Mouse (Mus musculus): ENCODE measurements around the gene Mmrn2. TPM values are rescaled to one million over a fixed set of nuclear protein-coding genes. Genes with fewer than 3 reads are reported as not detected.
"Not testable (repeated sequence)": the region's sequence is repeated elsewhere in the genome, so short reads cannot be mapped to it uniquely, and the experiment has no call there.

The Mmrn2 gene
- total RNA-seq, 4 experiments from 2014 or later, result 4.8 to 6.0 (median 5.0) TPM

GRCm38 (mm10) chr14:34362135-34362534 lies 13.1 kb upstream of the Mmrn2 start:
- no peak for DNase-seq (ENCODE audit: low spot score in 2 of 2)

- peak; percentile 55 to 62 for DNase-seq (ENCODE audit: low spot score in 2 of 2)
Measured at GRCm38 (mm10) chr14:34362726-34363445, 12.4 kb upstream of the Mmrn2 start.

DNA sequence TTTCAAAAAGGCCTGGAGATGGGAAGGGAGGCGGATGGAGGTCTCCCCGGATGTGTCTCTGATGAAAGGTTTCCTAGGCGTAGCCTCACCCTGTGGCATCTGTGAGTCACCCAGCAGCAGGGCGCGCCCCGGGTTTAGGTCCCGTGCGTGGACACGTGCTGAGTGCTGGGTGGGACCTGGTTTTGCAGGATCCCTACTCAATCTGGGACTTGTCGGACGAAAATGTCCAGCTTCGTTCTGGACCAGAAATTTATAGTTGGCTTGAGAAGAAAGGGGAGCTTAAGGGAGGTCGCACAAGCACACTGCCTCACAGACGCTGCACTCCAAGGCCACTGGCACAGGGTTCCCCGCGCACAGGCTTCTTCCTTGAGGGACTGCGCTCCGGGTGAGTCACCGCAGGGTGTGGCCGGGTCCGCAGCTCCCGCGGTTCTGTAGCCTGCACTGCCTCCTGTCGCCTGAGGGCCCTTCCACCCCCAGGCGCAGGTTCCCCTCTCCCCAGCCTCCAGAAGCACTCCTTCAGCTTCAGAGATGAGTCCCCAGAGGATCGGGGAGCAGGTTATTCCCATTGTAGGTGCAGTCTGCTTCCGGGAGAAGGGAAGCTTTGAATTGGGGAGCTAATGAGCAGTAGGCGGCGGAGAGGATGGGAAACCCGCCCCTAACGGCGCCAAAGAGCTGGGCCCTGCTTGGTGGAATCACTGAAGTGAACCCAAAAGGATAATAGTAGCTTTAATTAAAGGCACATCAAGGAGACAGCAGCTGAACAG lies 11.6 kb upstream of the Mmrn2 start:
- DNase-seq (ENCODE audit: low spot score in 2 of 2), result peak in 1 of 2 experiments; percentile 19

DNA sequence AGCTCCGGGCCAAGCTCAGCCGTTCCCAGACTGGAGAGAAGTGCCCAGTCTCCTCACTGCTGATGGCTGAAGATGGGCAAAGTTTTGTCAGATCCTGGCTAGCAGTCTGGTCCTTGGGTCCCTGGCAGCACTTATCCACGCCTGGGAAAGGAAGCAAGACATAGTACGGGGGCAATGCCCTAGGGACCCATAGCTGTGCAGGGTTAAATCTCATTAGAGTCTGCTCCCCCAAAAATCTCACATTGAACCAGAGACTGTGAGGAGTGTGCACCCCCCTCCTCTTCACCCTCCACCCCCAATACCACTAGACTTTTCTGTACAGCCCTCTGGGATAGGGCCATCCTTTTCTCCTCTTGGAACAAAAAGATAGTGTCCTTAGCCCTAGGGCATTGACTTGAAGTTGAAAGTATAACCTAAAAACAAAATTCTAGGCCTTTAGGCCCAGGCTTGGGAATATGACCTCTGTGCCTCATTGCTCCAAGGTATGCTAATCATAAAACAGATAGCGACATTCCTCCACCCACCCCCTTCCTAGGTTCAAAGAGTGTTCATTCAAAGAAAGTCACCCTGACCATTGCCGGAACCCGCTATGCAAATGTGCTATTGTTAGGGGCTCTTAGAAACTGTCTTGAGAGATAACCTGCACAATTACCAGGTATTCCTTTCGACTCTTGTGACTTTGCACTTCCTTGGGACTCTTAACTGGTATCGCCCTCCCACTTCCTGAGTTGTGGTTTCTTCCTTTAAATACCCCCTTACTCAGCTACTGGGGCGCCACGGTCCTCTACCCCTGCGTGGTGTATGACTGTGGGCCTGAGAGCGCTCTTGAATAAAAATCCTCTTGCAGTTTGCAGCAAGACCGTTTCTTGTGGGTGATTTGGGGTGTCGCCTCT lies 10.8 kb upstream of the Mmrn2 start:
- DNase-seq (ENCODE audit: low spot score in 2 of 2), result not testable (repeated sequence)

DNA sequence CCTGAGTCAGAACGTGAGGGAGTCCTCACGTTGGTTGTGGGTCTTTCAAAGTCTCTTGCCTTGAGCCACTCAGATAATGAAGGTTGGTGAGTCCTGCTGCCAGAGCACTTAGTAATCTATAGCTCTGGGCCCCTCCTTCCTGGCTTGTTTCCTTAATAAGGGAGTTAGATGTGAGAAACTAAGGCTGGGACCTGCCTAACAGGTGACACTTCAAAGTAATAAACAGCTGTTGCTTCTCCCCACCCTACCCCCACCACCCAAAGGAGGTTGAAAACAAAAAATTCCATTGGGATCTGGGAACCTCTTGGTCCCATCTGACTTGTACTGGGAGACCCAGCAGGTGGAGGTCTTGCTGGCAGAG lies 10.1 kb upstream of the Mmrn2 start:
- DNase-seq (ENCODE audit: low spot score in 2 of 2), result no peak

DNA sequence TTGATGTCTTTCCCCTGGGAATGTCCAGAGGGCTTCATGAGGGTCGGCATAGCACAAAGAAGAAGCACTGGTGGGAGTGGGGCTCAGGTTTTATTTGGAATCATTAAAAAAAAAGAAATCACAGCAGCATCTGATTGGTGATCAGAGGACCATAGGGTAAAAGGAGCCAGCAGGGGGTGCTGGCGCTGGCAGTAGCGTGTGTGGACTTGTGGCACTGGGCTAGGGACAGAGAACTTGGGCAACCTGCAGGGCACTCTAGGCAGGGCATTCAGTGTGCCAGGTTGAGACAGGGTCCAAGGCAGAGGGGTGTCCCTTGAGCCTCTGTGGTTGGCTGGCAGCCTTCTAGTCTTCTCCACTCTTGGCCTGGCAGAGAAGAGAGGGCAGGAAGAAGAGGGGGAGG lies 5.1 kb upstream of the Mmrn2 start:
- no peak for DNase-seq (ENCODE audit: low spot score in 2 of 2)

DNA sequence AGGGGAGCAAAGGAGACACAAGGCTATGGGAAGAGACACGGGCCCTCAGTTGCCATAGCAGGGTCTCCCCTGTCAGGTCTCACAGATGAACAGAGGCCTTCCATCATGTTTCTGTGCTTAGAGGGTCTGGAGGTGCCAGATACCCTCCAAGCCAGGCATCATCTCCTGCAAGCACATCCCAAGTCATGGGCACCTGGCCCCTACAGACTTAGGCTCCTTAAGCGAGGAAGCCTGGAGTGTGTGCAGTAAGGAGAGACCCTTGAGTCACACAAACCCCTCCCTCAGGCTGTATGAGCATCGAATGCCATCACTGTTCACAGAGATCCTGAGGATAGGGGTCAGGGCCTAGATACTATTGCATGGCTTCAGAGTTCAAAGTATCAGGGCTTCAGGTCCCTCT lies 4.3 kb upstream of the Mmrn2 start:
- DNase-seq (ENCODE audit: low spot score in 2 of 2), result no peak

DNA sequence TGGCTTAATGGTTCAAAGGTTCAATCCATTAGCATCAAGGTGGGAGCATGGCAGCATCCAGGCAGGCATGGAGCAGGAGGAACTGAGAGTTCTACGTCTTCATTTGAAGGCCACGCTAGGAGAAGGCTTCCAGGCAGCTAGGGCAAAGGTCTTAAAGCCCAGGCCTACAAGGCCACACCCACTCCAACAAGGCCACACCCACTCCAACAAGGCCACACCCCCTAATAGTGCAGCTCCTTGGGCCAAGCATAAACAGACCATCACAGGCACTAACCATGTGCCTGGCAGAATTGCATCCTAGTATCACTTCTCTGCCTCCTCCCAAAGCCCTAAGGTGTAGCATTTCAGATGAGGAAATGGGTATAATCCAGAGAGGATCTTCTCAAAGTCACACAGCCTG lies 3.5 kb upstream of the Mmrn2 start:
- no peak for DNase-seq (ENCODE audit: low spot score in 2 of 2)

- DNase-seq (ENCODE audit: low spot score in 2 of 2), result peak in 1 of 2 experiments; percentile 43
Measured at GRCm38 (mm10) chr14:34372646-34373045, 2.6 kb upstream of the Mmrn2 start.

- no peak for DNase-seq (ENCODE audit: low spot score in 2 of 2)
Measured at GRCm38 (mm10) chr14:34373581-34373980, 1.7 kb upstream of the Mmrn2 start.

DNA sequence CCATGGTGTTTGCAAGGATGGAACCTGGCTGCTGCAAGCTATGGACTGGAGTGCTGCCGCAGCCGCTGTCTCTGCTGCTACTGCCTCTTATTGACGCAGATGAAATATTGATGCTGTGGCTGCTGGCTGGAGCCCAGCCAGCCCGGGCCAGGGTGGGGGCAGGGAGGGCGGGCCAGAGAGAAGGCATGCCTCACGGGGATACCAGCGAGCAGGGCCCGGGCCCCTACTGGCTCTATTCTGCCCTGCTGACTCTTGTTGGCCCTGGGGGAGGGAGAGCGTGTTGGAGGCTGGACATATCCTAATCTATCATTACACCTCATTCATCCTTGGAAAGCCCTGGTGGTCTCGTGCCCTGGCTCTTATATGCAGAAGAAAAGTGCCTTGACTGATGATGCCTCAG lies 688 bp upstream of the Mmrn2 start, which contains the start of gene Sncg:
Gene Sncg, minus strand, starts transcription at position 213 of the 400 bp plus-strand sequence.
- no peak for DNase-seq (ENCODE audit: low spot score in 2 of 2)

- DNase-seq (ENCODE audit: low spot score in 2 of 2), result no peak
Measured at GRCm38 (mm10) chr14:34375941-34376340, 676 bp downstream of the Mmrn2 start.

DNA sequence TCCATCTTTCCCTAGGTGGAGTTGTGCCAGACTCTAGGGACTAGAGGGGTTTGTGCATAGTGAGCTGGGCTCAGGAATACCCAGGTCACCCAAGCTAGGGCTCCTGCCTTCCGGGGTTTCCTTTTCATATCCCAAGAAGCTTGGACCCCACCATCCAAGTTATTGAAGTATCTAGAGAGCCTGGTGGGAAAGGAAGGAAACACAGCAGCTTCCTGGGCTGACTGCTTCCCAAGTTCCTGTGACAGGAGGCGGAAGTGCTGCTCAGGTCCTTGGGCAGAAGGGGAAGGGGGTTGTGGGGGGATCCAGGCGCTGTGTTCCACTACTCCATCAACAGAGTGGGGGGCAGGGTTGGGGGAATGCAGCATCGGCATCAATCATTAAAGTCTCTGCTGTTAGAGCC lies 1.9 kb downstream of the Mmrn2 start:
- no peak for DNase-seq (ENCODE audit: low spot score in 2 of 2)

GRCm38 (mm10) chr14:34378560-34379331 lies 3.5 kb downstream of the Mmrn2 start:
- DNase-seq (ENCODE audit: low spot score in 2 of 2), result no peak

DNA sequence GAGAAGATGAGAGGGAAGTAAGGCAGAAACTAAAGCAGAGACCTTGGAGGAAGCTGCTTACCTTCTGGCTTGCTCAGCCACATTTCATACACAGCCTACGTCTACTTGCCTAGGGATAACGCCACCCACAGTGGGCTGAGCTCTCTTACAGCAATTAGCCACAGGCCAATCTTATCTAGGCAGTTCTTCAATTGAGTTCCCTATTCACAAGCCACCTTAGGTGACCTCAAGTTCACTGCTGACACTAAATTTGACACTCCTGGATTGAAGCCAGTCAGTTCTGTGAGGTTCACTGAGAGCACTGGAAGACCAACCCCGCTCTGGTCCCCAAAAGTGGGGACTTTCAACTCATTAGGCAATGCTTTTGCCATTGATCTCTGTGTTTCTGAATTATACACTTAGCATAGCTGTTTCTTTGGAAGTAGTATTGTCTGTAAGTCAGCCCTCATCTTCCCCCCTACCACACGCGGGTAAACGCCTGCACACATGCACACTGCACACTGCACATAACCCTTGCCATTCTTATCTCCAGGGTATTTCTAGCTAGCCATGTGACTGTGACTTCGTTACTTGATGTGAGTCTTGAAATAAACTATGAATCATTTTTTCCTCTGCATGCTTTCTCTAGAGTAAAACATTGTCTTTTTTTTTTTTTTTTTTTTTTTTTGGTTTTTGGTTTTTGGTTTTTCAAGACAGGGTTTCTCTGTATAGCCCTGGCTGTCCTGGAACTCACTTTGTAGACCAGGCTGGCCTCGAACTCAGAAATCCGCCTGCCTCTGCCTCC lies 7.8 kb downstream of the Mmrn2 start:
- DNase-seq (ENCODE audit: low spot score in 2 of 2), result no peak

DNA sequence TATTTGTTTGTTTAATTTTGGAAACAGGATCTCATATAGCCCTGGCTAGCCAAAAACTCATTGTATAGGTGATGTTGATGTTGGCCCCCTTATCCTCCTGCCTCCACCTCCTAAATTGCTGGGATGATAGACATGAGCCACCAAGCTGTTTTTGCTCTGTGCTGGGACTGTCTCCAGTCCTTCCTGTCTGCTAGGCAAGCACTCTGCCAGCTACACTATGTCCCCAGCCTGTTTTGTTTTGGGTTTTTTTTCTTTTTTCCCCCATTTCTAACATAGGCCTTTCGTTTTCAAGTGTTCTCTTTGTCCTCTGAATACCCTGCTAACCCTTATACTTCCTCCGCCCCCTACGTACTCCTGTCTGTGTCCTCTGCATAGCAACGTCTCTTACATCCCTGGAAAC lies 18.0 kb downstream of the Mmrn2 start:
- no peak for DNase-seq (ENCODE audit: low spot score in 2 of 2)

DNA sequence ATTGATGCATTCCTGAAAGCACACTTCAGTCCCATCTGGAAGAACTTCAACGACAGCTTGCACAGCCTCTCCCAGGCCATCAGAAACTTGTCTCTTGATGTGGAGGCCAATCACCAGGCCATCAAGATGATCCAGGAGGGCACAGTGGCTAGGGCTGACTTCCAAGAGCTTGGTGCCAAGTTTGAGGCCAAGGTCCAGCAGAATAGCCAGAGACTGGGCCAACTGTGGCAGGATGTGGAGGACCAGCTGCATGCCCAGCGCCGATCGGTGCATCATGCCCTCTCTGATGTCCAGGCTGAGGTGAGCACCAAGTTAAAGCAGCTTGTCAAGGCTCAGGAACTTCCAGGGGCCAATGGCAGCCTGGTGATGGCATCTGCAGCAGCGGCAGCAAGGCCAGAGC lies 22.6 kb downstream of the Mmrn2 start:
- DNase-seq (ENCODE audit: low spot score in 2 of 2), result no peak

DNA sequence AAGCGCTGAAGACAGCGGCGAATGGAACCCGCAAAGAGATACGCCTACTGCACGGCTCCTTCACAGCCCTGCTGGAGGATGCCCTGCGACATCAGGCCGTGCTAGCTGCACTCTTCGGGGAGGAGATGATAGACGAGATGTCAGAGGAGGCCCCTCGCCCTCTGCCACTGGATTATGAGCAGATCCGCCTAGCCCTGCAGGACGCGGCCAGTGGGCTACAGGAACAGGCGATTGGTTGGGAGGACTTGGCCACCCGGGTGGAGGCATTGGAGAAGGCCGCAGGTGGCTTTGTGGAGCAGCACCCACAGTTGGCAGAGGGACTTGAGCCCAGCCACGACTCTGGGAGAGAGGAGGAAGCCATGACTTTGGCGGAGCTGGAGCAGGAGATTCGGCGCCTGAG lies 23.6 kb downstream of the Mmrn2 start:
- no peak for DNase-seq (ENCODE audit: low spot score in 2 of 2)

- no peak for DNase-seq (ENCODE audit: low spot score in 2 of 2)
Measured at GRCm38 (mm10) chr14:34399301-34399700, 24.0 kb downstream of the Mmrn2 start.

DNA sequence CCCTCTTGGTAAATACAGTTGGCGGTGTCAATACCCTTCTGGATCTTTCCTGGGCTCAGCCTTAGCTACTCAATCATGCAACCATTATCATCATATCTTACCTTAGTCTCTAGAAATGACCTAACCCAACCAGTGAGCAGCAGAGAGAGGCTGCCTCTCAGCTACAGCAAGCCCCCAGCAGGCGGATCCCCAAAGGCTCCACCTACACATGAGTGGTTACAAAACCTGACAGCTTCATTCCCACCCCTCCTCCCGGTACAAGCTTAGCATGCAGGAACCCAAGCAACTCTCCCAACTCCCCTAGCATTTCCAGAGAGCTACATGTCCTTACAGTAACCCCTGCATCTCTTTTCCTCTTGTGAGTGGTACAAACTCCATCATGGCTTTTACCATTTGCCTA lies 24.8 kb downstream of the Mmrn2 start:
- no peak for DNase-seq (ENCODE audit: low spot score in 2 of 2)
